Mouse (Mus musculus): ENCODE results near the gene Olfr221.
A peak's percentile ranks its signal among the peaks of the same experiment; 100 is the strongest.
"Not testable (repeated sequence)": the region's sequence is repeated elsewhere in the genome, so short reads cannot be mapped to it uniquely, and the experiment has no call there.

Gene Olfr221

GRCm38 (mm10) chr14:52042359-52042758, at the start of gene Olfr221:
Gene Olfr221, minus strand, starts transcription at chr14:52042459.
- not testable (repeated sequence) for DNase-seq (ENCODE audit: low spot score in 2 of 2)

GRCm38 (mm10) chr14:52083083-52083482, 40.8 kb upstream of the Olfr221 start:
- no peak for DNase-seq (ENCODE audit: low spot score in 2 of 2)

DNA sequence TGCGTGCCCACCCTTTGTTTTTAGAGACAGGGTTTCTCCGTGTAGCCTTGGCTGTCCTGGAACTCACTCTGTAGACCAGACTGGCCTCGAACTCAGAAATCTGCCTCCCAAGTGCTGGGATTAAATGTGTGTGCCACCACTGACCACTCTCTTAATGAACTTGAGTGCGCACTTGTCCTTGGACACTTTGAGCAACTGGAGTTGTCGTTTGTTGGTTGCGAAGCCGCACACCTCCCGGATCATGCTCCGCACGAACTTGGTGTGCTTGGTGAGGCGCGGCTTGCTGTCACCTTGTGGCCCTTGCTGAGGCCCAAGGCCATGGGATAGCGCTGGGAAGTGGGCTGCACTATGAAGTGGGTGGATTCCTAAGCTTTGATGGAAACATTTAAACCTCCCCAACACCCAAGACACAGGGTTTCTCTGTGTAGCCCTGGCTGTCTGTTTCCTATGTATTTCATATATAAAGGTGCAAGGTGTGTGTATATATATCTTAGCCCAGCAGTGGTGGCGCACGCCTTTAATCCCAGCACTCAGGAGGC, 29.4 kb upstream of the Olfr221 start:
- no peak for DNase-seq (ENCODE audit: low spot score in 2 of 2)

DNA sequence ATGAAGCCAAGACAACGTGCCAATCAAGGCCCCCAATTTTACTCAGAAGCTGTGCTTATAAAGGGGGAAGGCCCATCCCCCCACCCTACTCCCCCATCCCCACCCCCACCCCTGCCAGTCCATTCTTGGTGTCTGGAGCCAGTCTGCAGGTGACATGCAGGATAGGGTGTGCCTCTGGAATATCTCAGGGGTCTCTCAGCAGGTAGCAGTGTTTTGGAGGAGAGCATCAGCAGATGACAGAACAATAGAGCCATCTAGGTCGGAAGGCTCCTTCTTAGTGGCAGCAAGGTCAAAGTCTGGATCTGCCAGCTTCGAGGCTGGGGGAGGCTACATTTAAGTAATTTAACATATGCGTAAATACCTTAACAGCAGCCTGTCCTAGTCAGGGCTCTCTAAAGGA, 23.9 kb upstream of the Olfr221 start:
- DNase-seq (ENCODE audit: low spot score in 2 of 2) = no peak

- DNase-seq (ENCODE audit: low spot score in 2 of 2) = no peak
These were observed 19.5 kb upstream of the Olfr221 start for GRCm38 (mm10) chr14:52061798-52062197.

DNA sequence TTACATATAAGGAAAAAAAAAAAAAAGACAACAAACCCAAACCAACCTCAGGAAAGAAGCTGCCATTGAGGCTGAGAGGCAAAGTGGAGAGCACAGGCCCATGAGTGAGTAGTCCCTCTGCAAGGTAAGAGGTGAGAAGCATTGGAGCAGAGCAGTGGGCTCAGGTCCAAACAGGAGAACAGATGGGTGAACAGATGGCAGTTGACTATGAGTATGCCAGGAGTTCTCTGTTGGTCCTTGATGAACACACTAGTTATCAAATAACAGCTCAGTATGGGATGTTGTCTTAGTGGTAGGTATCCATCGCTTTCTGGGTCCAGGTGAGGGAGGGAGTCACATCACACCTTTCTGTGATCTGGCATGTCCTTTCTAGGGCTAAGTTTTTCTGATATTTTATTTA, 18.5 kb upstream of the Olfr221 start:
- DNase-seq (ENCODE audit: low spot score in 2 of 2) = no peak

GRCm38 (mm10) chr14:52059982-52060381, 17.7 kb upstream of the Olfr221 start:
- no peak for DNase-seq (ENCODE audit: low spot score in 2 of 2)

DNA sequence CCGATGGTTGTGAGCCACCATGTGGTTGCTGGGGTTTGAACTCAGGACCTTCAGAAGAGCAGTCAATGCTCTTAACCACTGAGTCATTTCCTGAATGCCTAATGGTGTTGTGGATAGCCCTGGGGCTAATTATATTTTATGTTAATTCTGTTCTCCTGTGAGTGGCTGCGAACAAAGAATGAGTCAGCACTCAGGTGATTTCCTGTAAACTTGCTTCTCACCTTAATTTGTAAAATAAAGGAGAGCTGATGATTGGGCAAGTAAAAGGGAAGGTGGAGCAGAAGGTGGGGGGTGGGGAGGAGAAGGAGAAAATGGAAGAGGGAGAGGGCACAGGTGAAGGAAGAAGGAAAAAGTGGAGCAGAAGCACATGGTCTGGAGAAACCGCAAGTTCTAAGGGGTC, 10.5 kb upstream of the Olfr221 start:
- not testable (repeated sequence) for DNase-seq (ENCODE audit: low spot score in 2 of 2)

DNA sequence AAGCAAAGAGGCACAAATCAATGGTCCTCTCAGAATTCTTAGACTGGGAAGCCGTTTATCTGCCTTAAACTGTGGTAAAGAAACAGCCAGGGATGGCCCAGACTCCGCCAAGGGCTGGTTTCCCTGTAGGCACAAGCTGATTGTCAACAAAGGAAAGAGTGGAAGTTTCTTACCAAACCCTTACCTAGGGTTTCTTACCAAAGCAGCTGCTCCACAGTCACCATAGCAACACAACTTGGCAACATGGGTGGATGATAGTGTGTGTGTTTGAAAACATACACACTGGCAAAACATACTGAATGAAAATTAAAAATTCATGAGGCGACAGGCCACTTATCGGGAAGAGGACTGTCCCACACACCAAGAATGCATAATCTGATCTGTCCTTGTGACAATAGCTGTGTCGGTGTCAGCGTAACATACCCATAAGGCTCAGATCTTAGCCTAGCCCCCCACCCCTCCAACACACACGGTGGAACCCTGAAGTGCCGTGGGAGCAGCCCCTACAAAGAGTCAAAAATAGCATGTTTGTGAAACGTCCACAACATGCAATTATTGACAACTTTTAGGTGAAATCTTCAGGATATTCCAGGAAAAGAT, 3.8 kb upstream of the Olfr221 start:
- DNase-seq (ENCODE audit: low spot score in 2 of 2) = no peak

DNA sequence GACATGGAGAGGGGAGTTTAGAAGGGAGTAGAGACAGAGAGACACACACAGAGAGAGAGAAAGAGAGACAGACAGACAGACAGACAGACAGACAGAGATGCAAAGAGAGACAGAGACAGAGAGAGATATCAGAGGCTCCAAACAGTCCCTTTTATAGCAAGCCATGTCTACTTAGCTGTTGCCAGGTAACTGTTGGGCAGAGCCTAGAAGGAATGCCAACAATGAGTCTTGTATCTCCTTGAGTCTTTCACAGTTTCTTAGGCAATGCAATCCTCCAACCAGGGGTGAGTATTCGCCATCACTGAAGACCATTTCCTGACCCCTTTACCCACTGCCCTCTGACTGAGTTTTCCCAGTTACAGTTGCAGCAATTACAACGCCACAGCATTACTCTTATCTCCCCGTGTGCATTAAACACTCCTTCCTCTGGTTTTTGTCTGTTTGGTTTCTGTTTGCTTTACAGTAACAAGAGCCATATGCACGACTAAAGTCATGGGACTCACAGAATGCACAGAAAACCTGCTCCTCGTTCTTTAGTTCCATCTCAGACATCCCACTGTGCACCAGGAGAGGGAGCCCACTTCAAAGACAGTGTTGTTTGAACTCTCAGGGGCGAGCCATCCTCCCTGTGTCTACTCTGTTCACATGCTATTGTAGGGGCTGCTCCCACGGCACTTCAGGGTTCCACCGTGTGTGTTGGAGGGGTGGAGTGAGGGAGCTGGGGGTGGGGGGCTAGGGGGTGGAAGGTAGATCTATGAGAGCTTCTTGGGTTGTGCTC, 2.8 kb upstream of the Olfr221 start:
- peak in 1 of 2 experiments; percentile 21 for DNase-seq (ENCODE audit: low spot score in 2 of 2)

GRCm38 (mm10) chr14:52043446-52043845, 1.2 kb upstream of the Olfr221 start:
- DNase-seq (ENCODE audit: low spot score in 2 of 2) = no peak

DNA sequence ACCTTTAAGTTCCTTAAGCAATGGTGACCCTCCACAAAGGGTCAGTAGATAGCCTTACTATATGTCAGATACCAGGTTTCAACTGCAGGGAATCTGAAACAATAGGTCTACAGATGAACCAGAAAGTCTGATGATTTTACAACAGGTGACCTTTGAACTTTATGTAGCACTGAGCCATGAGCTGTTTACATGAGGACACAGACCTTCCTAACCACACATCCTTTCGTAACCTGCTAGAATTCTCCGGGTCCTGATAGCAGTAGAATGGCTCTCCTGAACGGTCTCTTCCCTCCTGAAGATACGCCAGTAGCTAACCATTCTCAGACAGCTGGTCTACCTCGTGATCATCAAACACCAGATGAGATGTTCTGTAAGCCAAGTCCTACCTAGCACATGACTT, 2.9 kb downstream of the Olfr221 start:
- DNase-seq (ENCODE audit: low spot score in 2 of 2) = no peak

- no peak for DNase-seq (ENCODE audit: low spot score in 2 of 2)
These were observed 6.3 kb downstream of the Olfr221 start for GRCm38 (mm10) chr14:52035926-52036325.

DNA sequence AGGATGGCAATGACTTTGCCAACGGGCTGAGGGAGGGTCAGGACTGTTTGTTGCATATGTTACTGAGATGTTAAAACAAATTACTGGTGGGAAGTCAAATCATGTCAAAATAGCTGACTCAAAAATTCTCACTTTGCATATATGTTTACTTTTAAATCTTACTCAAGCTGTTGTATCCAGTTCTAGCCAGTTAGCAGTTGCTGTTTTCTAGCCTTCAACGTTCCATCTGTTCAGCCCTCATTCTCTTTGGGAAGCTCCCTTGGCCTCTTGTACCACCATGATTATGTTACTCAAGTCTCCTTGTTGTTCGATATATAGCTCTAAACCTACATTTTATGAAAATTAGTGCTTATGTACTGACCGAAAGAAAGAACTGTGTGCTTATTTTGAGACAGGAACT, 15.9 kb downstream of the Olfr221 start:
- DNase-seq (ENCODE audit: low spot score in 2 of 2) = no peak

DNA sequence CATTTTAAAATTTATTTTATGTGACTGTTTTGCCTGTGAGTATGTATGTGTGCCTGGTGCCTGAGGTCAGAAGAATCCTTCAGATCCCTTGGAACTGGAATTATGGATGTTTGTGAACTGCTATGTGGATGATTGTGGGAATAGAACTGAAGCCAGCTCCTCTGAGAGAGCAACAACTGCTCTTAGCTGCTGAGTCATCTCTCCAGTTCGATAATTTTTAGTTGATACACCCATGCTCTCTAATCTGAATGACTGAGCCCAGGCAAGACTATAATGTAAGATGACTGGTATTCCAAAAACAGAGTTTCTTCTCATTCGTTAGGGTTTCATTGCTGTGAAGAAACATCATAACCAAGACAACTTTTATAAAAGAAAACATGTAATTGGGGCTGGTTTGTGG, 18.1 kb downstream of the Olfr221 start:
- no peak for DNase-seq (ENCODE audit: low spot score in 2 of 2)

- peak; percentile 86 to 93 for DNase-seq (ENCODE audit: low spot score in 2 of 2)
These were observed 19.4 kb downstream of the Olfr221 start for GRCm38 (mm10) chr14:52022709-52023459.

DNA sequence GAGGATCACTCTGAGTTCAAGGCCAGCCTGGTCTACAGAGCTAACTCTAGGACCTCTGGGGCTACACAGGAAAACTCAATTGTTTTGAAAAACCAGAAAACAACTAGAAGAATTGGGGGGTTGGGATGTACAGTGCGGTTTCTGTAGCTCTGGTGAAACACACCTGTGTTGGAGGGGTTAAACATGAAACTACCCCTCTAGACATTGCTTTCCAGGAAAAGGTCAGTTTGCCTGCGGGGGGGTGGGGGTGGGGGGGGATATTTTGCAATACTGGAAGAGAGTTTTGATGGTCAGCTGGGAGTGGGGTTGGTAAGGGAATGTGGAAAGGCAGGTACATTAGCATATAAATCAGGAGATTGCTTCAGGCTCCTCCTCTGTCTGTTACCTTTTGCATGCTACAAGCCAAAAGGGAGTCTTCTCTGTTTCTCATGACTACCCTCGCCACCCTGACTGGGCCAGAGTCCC, 20.0 kb downstream of the Olfr221 start:
- no peak for DNase-seq (ENCODE audit: low spot score in 2 of 2)

- DNase-seq (ENCODE audit: low spot score in 2 of 2) = peak in 1 of 2 experiments; percentile 58
These were observed 20.6 kb downstream of the Olfr221 start for GRCm38 (mm10) chr14:52021568-52022212.

DNA sequence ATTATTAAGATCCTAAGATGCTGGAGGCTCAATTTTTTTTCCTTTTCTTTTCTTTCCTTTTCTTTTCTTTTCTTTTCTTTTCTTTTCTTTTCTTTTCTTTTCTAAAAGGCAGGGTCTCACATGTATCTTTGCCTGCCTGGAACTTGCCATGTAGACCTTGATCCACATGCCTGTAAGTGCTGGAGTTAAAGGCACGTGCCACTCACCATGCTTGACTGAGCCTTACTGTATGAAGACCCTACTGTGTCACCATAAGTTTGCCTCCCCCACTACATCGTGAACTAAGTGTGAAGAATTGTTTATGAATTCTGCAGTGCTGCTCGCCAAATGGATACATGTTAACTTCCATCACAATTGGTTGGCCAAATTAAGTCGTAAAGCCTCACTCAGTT, 21.1 kb downstream of the Olfr221 start:
- DNase-seq (ENCODE audit: low spot score in 2 of 2) = peak in 1 of 2 experiments; percentile 53

GRCm38 (mm10) chr14:52020486-52021137, 21.6 kb downstream of the Olfr221 start, which contains the start of gene Zfp219:
Gene Zfp219, minus strand, starts transcription at chr14:52020733.
- DNase-seq (ENCODE audit: low spot score in 2 of 2) = peak; percentile 75 to 87
